In genomic region chr8:106753436-106753835, GRCm38 (mm10) we compare ENCODE assay signal across 17 mouse cellular contexts.
"Had no signal": no experiment of that assay in that cellular context is flagged by ENCODE, and none has a peak within 500 bp of the region (broad histone marks: within the 10 kb centered on the region; RNA-seq: fewer than 3 reads in every experiment).

No protein-coding gene starts in this region.

- H3K9me3 ChIP-seq: intestine, embryonic 15.5 days; limb, embryonic 10.5 days; limb, embryonic 13.5 days; liver, embryonic 15.5 days; megakaryocyte, embryonic 14.5 days; midbrain, embryonic 10.5 days; midbrain, embryonic 13.5 days; neural tube, embryonic 13.5 days; stomach, embryonic 15.5 days had no signal

- H3K4me1 ChIP-seq: liver, embryonic 15.5 days; megakaryocyte, embryonic 14.5 days; midbrain, embryonic 10.5 days; midbrain, embryonic 13.5 days; stomach, embryonic 15.5 days had no signal

- H3K9ac ChIP-seq: intestine, embryonic 15.5 days; limb, embryonic 13.5 days; liver, embryonic 15.5 days; midbrain, embryonic 13.5 days; neural tube, embryonic 13.5 days; stomach, embryonic 15.5 days had no signal

- H3K36me3 ChIP-seq: intestine, embryonic 15.5 days; limb, embryonic 10.5 days; liver, embryonic 15.5 days; midbrain, embryonic 13.5 days; neural tube, embryonic 13.5 days; stomach, embryonic 15.5 days had no signal

- H3K4me3 ChIP-seq: intestine, embryonic 15.5 days; limb, embryonic 10.5 days; limb, embryonic 13.5 days; liver, embryonic 15.5 days; megakaryocyte, embryonic 14.5 days; midbrain, embryonic 10.5 days; midbrain, embryonic 13.5 days; myocyte; neural tube, embryonic 13.5 days; stomach, embryonic 15.5 days had no signal

- H3K27ac ChIP-seq: intestine, embryonic 15.5 days; limb, embryonic 10.5 days; limb, embryonic 13.5 days; liver, embryonic 15.5 days; midbrain, embryonic 10.5 days; midbrain, embryonic 13.5 days; neural tube, embryonic 13.5 days; stomach, embryonic 15.5 days had no signal

- H3K27me3 ChIP-seq: intestine, embryonic 15.5 days; limb, embryonic 13.5 days; liver, embryonic 15.5 days; midbrain, embryonic 13.5 days; neural tube, embryonic 13.5 days; stomach, embryonic 15.5 days had no signal

- ATAC-seq: intestine, embryonic 15.5 days; midbrain, embryonic 13.5 days; midbrain, embryonic 16.5 days had no signal

- DNase-seq: liver; lung, adult 2 months; retina, postnatal 1 day; right cerebral cortex, postnatal 25 days; spleen, adult 18-20 months; thymus, postnatal 25 days had no signal

- H3K4me2 ChIP-seq: intestine, embryonic 15.5 days; limb, embryonic 13.5 days; liver, embryonic 15.5 days; midbrain, embryonic 13.5 days; neural tube, embryonic 13.5 days; stomach, embryonic 15.5 days had no signal
